Mouse (Mus musculus) adipocyte (in vitro differentiated cells): ENCODE data around the gene Ahnak2.

ENCODE experiments used
- DNase-seq: peaks from one replicate; pipeline ENCODE4 v3.0.0-alpha.2; 2016; ENCODE audit warnings: low spot score

Gene Ahnak2

GRCm38 (mm10) chr12:112796551-112797510 is 5.6 kb downstream of the Ahnak2 start:
- no peak for DNase-seq

GRCm38 (mm10) chr12:112795466-112796104 is 6.9 kb downstream of the Ahnak2 start:
- DNase-seq: peak; percentile 47

GRCm38 (mm10) chr12:112794998-112795397 is 7.5 kb downstream of the Ahnak2 start:
- DNase-seq: no peak

GRCm38 (mm10) chr12:112794356-112794816 is 8.1 kb downstream of the Ahnak2 start:
- no peak for DNase-seq

- DNase-seq: peak; percentile 62
Observed at GRCm38 (mm10) chr12:112793601-112794355, 8.7 kb downstream of the Ahnak2 start.

GRCm38 (mm10) chr12:112791026-112791425 is 11.4 kb downstream of the Ahnak2 start:
- DNase-seq: no peak

GRCm38 (mm10) chr12:112774481-112774880 is 28.0 kb downstream of the Ahnak2 start:
- no peak for DNase-seq

- DNase-seq: no peak
Observed at GRCm38 (mm10) chr12:112774026-112774425, 28.4 kb downstream of the Ahnak2 start.

GRCm38 (mm10) chr12:112773366-112773765 is 29.1 kb downstream of the Ahnak2 start:
- no peak for DNase-seq

GRCm38 (mm10) chr12:112772306-112772705 is 30.2 kb downstream of the Ahnak2 start:
- no peak for DNase-seq

GRCm38 (mm10) chr12:112770396-112770795 is 32.1 kb downstream of the Ahnak2 start:
- DNase-seq: no peak

- DNase-seq: no peak
Observed at GRCm38 (mm10) chr12:112769751-112770150, 32.7 kb downstream of the Ahnak2 start.

GRCm38 (mm10) chr12:112769031-112769430 is 33.4 kb downstream of the Ahnak2 start:
- peak; percentile 65 for DNase-seq

GRCm38 (mm10) chr12:112768166-112768565 is 34.3 kb downstream of the Ahnak2 start:
- no peak for DNase-seq

GRCm38 (mm10) chr12:112767036-112767890 is 35.2 kb downstream of the Ahnak2 start:
- DNase-seq: no peak

- DNase-seq: no peak
Observed at GRCm38 (mm10) chr12:112766586-112766985, 35.9 kb downstream of the Ahnak2 start.

- DNase-seq: no peak
Observed at GRCm38 (mm10) chr12:112764991-112765390, 37.5 kb downstream of the Ahnak2 start.

GRCm38 (mm10) chr12:112764141-112764540 is 38.3 kb downstream of the Ahnak2 start:
- peak; percentile 13 for DNase-seq

- DNase-seq: no peak
Observed at GRCm38 (mm10) chr12:112763176-112763575, 39.3 kb downstream of the Ahnak2 start.

GRCm38 (mm10) chr12:112762018-112762417 is 40.4 kb downstream of the Ahnak2 start:
- DNase-seq: no peak

GRCm38 (mm10) chr12:112761411-112761810 is 41.0 kb downstream of the Ahnak2 start:
- no peak for DNase-seq
